Mouse (Mus musculus) activated CD4-positive, CD25-positive, alpha-beta regulatory T cell, adult 4 months (primary cell): ENCODE measurements at regions not wholly inside any gene's neighbourhood (a gene's known extent, or its start where the extent isn't known, plus 50 kb on each side); places are given as distances from the start of the nearest gene placed in this dataset.

Experiments
- ATAC-seq: one replicate; pipeline ENCODE4 v1.8.0; 2017

GRCm38 (mm10) chr11:20930045-20930444 lies 99.2 kb upstream of the Lgalsl start:
- no peak for ATAC-seq

GRCm38 (mm10) chr11:20930573-20930972 lies 99.7 kb upstream of the Lgalsl start:
- no peak for ATAC-seq

- ATAC-seq = no peak
These were observed 103.6 kb upstream of the Lgalsl start for GRCm38 (mm10) chr11:20934191-20935062.

- ATAC-seq = no peak
These were observed 104.2 kb upstream of the Lgalsl start for GRCm38 (mm10) chr11:20935063-20935370.

- no peak for ATAC-seq
These were observed 105.1 kb upstream of the Lgalsl start for GRCm38 (mm10) chr11:20935910-20936309.

- no peak for ATAC-seq
These were observed 106.1 kb upstream of the Lgalsl start for GRCm38 (mm10) chr11:20936996-20937395.

GRCm38 (mm10) chr11:20937942-20938341 lies 107.1 kb upstream of the Lgalsl start:
- no peak for ATAC-seq

GRCm38 (mm10) chr11:20939644-20940043 lies 108.8 kb upstream of the Lgalsl start:
- no peak for ATAC-seq

- ATAC-seq = no peak
These were observed 110.7 kb upstream of the Lgalsl start for GRCm38 (mm10) chr11:20941546-20941945.

GRCm38 (mm10) chr11:20955561-20955960 lies 124.7 kb upstream of the Lgalsl start:
- no peak for ATAC-seq

- no peak for ATAC-seq
These were observed 126.9 kb upstream of the Lgalsl start for GRCm38 (mm10) chr11:20957766-20958165.

GRCm38 (mm10) chr11:20958233-20958632 lies 127.4 kb upstream of the Lgalsl start:
- no peak for ATAC-seq

- no peak for ATAC-seq
These were observed 129.2 kb upstream of the Lgalsl start for GRCm38 (mm10) chr11:20960066-20960465.

GRCm38 (mm10) chr11:20960750-20961149 lies 129.9 kb upstream of the Lgalsl start:
- ATAC-seq = no peak

- ATAC-seq = no peak
These were observed 129.5 kb upstream of the Peli1 start for GRCm38 (mm10) chr11:20961626-20962025.

- no peak for ATAC-seq
These were observed 125.4 kb upstream of the Peli1 start for GRCm38 (mm10) chr11:20965575-20966239.

- ATAC-seq = no peak
These were observed 123.6 kb upstream of the Peli1 start for GRCm38 (mm10) chr11:20967321-20967984.

- ATAC-seq = no peak
These were observed 122.8 kb upstream of the Peli1 start for GRCm38 (mm10) chr11:20968341-20968740.

GRCm38 (mm10) chr11:20973141-20973540 lies 118.0 kb upstream of the Peli1 start:
- no peak for ATAC-seq

- ATAC-seq = no peak
These were observed 109.5 kb upstream of the Peli1 start for GRCm38 (mm10) chr11:20981588-20981987.

GRCm38 (mm10) chr11:20982010-20982409 lies 109.1 kb upstream of the Peli1 start:
- no peak for ATAC-seq

- ATAC-seq = no peak
These were observed 108.6 kb upstream of the Peli1 start for GRCm38 (mm10) chr11:20982500-20982899.

GRCm38 (mm10) chr11:20985069-20985759 lies 105.9 kb upstream of the Peli1 start:
- no peak for ATAC-seq
